Mouse (Mus musculus) heart, postnatal 0 days (tissue): ENCODE measurements around the gene Glt8d1.

Source experiments
- CTCF ChIP-seq: IDR thresholded peaks from 2 replicates; pipeline ENCODE4 v1.5.1; 2016; ENCODE audit warnings: antibody characterized with exemption, control low read depth, low read depth
- EP300 ChIP-seq: IDR thresholded peaks from 2 replicates; pipeline ENCODE4 v1.6.1; 2016; ENCODE audit warnings: antibody characterized with exemption, low read depth

GRCm38 (mm10) chr14:31045817-31046216 is 44.6 kb downstream of the Glt8d1 start:
- TF ChIP-seq CTCF (no peak), EP300 (no peak)
